Mouse (Mus musculus): Measurements from ENCODE around the gene Ttc9. TPM values are rescaled to one million over a fixed set of nuclear protein-coding genes. Genes with fewer than 3 reads are reported as not detected.
A peak's percentile ranks its signal among the peaks of the same experiment; 100 is the strongest.

The Ttc9 gene
- polyA plus RNA-seq, 1 experiment from 2014 or later, result 15.9 TPM

GRCm38 (mm10) chr12:81623377-81623776, 7.7 kb upstream of the Ttc9 start:
- no peak overlapping the region for H3K4me3 ChIP-seq (ENCODE audit: low read depth, low read length)
- H3K9ac ChIP-seq (replicated peaks; ENCODE audit: low read depth, low read length), result no peak overlapping the region
- H3K9me3 ChIP-seq (ENCODE audit: control insufficient read depth, low read length), result no peaks in the 10 kb centered on the region
- no peak for ATAC-seq (ENCODE audit: low read depth)
- H3K27ac ChIP-seq (ENCODE audit: low read depth, low read length), result no peak overlapping the region
- H3K27me3 ChIP-seq (ENCODE audit: control insufficient read depth, insufficient read depth, low read length), result no peaks in the 10 kb centered on the region
- no peaks in the 10 kb centered on the region for H3K36me3 ChIP-seq (ENCODE audit: control insufficient read depth, insufficient read depth, low read length)
- WGBS, result 72% methylated on average over 4 of the region's 4 CpGs
- no peak overlapping the region for H3K4me2 ChIP-seq (ENCODE audit: low read depth, low read length)
- H3K4me1 ChIP-seq (ENCODE audit: control insufficient read depth, insufficient read depth, low read length), result no peaks in the 10 kb centered on the region

DNA sequence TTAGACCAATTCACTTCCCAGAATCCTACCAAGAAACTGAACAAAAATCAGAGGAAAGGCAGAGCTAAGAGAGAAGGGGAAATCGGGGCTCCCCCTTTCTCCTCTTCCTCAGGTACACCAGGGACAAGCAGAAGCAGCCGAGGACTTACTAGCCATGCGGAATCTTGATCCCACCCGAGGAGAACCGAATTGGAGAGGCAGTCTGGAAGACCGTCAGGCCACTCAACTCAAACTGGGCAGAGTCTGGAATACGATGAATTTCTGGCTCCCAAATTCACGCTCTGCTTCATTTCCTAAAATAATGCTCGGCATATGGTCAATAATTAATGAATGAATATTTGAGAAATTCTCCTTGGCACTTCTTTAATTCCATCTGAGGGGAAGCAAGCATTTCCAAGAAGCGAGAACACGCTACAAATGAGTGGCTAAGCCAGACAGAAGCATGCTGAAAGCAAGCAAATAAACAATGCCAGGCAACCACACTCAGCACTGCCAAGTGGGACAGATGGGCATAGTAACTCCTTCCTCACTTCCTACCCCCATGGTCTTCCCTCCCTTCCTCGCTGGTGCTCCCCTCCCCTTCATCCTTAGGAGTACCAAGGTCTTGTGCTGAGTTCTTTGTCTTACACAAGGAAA, 4.7 kb upstream of the Ttc9 start:
- no peak overlapping the region for H3K27ac ChIP-seq (ENCODE audit: low read depth, low read length)
- no peak overlapping the region for H3K4me2 ChIP-seq (ENCODE audit: low read depth, low read length)
- H3K9ac ChIP-seq (replicated peaks; ENCODE audit: low read depth, low read length), result no peak overlapping the region
- WGBS, result 79% methylated on average over 12 of the region's 12 CpGs
- H3K9me3 ChIP-seq (ENCODE audit: control insufficient read depth, low read length), result no peaks in the 10 kb centered on the region
- no peaks in the 10 kb centered on the region for H3K27me3 ChIP-seq (ENCODE audit: control insufficient read depth, insufficient read depth, low read length)
- no peaks in the 10 kb centered on the region for H3K36me3 ChIP-seq (ENCODE audit: control insufficient read depth, insufficient read depth, low read length)
- H3K4me3 ChIP-seq (ENCODE audit: low read depth, low read length), result no peak overlapping the region
- H3K4me1 ChIP-seq (ENCODE audit: control insufficient read depth, insufficient read depth, low read length), result 0 out of 2 replicates have a peak, but pooled peaks cover 4% of the 10 kb centered on the region
- ATAC-seq (ENCODE audit: low read depth), result no peak

DNA sequence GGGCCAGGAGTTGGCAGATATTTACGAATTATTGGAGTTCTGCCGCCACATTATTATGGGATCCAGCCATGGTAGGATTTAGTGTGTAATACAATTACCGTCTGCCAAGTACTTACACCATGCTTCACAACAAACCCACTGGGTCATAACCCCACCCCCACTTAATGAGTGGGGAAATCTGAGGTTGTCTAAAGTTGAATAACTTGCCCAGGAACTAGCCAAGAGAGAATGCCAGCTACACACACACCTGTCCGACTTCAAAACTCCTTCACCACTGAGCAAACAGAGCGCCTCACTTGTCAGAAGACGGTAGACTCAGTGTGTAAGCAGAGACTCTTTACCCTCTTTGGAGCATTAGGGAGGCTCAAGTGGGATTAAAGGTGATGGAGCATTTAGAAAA, 3.6 kb upstream of the Ttc9 start:
- Histone ChIP-seq H3K9ac (replicated peaks; ENCODE audit: low read depth, low read length) (no peak overlapping the region), H3K4me2 (ENCODE audit: low read depth, low read length) (no peak overlapping the region), H3K27ac (ENCODE audit: low read depth, low read length) (no peak overlapping the region), H3K9me3 (ENCODE audit: control insufficient read depth, low read length) (no peaks in the 10 kb centered on the region), H3K4me3 (ENCODE audit: low read depth, low read length) (no peak overlapping the region), H3K36me3 (ENCODE audit: control insufficient read depth, insufficient read depth, low read length) (no peaks in the 10 kb centered on the region), H3K27me3 (ENCODE audit: control insufficient read depth, insufficient read depth, low read length) (no peaks in the 10 kb centered on the region), H3K4me1 (ENCODE audit: control insufficient read depth, insufficient read depth, low read length) (0 out of 2 replicates have a peak, but pooled peaks cover 8% of the 10 kb centered on the region)
- ATAC-seq (ENCODE audit: low read depth), result no peak
- WGBS, result 88% methylated on average over 6 of the region's 6 CpGs

GRCm38 (mm10) chr12:81628091-81628490, 3.0 kb upstream of the Ttc9 start:
- Histone ChIP-seq H3K9me3 (ENCODE audit: control insufficient read depth, low read length) (no peaks in the 10 kb centered on the region), H3K4me3 (ENCODE audit: low read depth, low read length) (no peak overlapping the region), H3K36me3 (ENCODE audit: control insufficient read depth, insufficient read depth, low read length) (no peaks in the 10 kb centered on the region), H3K9ac (replicated peaks; ENCODE audit: low read depth, low read length) (no peak overlapping the region), H3K4me1 (ENCODE audit: control insufficient read depth, insufficient read depth, low read length) (0 out of 2 replicates have a peak, but pooled peaks cover 13% of the 10 kb centered on the region), H3K4me2 (ENCODE audit: low read depth, low read length) (no peak overlapping the region), H3K27ac (ENCODE audit: low read depth, low read length) (no peak overlapping the region), H3K27me3 (ENCODE audit: control insufficient read depth, insufficient read depth, low read length) (no peaks in the 10 kb centered on the region)
- no peak for ATAC-seq (ENCODE audit: low read depth)
- 87% methylated on average over 4 of the region's 4 CpGs for WGBS

DNA sequence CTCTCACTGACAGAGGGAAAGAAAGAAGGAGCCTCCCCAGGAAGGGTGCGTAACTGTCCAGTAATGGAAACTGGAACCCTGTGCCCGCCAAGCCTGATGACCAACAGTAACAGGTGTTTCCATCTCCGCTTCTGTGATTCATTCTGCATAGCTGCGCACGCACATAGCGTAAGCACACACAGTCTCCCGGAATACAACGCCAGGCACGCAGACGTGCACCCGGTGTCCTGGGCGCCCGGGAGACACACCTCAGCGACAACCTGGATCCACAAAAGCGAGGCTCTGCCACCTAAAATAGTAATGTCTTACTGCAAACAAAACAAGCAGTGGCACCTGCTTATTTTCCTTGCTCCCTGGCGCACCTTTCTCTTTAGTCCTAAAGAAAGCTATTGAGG, 532 bp upstream of the Ttc9 start:
- Histone ChIP-seq H3K27ac (ENCODE audit: low read depth, low read length) (peak overlapping the region; percentile 88), H3K27me3 (ENCODE audit: control insufficient read depth, insufficient read depth, low read length) (no peaks in the 10 kb centered on the region), H3K4me3 (ENCODE audit: low read depth, low read length) (peak overlapping the region; percentile 60), H3K36me3 (ENCODE audit: control insufficient read depth, insufficient read depth, low read length) (no peaks in the 10 kb centered on the region), H3K9ac (replicated peaks; ENCODE audit: low read depth, low read length) (peak overlapping the region; percentile 80), H3K4me1 (ENCODE audit: control insufficient read depth, insufficient read depth, low read length) (0 out of 2 replicates have a peak, but pooled peaks cover 13% of the 10 kb centered on the region), H3K9me3 (ENCODE audit: control insufficient read depth, low read length) (no peaks in the 10 kb centered on the region), H3K4me2 (ENCODE audit: low read depth, low read length) (peak overlapping the region; percentile 82)
- WGBS, result 2% methylated on average over 16 of the region's 16 CpGs
- peak; percentile 82 for ATAC-seq (ENCODE audit: low read depth)

DNA sequence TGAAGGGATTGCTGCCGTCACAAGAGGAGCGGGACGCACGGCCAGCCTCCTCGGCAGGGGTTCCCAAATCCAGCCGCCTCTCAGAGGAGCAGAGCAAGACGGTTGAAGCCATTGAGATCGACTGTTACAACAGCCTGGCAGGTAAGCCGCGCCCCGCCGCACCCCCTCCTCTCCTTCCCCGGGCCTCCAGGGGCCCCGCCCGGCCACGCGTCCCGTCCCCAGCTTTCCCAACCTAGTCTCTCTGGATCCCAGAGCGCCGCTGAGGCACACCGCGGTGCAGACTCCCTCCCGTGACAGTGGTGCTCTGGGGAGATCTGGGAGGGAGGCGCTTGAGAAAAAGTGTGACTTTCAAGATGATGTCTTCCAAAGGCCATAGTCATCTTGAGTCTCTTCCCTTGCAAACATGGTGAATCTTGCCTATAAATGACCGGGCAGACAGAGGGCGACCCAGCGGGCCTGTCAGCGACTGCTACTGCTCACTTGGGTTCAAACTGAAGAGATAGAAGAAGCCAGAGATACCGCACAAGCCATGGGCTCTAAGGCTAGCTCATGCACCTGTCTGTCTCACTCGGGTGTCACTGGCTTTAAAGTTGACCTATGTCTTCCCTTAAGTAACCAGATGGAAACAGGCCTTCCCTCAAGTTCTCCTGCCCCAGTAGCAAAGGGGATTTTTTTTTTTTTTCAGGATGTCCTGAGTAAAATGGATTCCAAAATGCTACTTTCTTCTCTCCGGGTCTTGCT, 782 bp downstream of the Ttc9 start:
- Histone ChIP-seq H3K27ac (ENCODE audit: low read depth, low read length) (peak overlapping the region; percentile 88), H3K36me3 (ENCODE audit: control insufficient read depth, insufficient read depth, low read length) (no peaks in the 10 kb centered on the region), H3K4me3 (ENCODE audit: low read depth, low read length) (peak overlapping the region; percentile 60), H3K9ac (replicated peaks; ENCODE audit: low read depth, low read length) (peak overlapping the region; percentile 80), H3K9me3 (ENCODE audit: control insufficient read depth, low read length) (no peaks in the 10 kb centered on the region), H3K27me3 (ENCODE audit: control insufficient read depth, insufficient read depth, low read length) (no peaks in the 10 kb centered on the region), H3K4me2 (ENCODE audit: low read depth, low read length) (peak overlapping the region; percentile 82), H3K4me1 (ENCODE audit: control insufficient read depth, insufficient read depth, low read length) (0 out of 2 replicates have a peak, but pooled peaks cover 13% of the 10 kb centered on the region)
- ATAC-seq (ENCODE audit: low read depth), result peak; percentile 47
- WGBS, result under 1% methylated on average over 31 of the region's 31 CpGs

GRCm38 (mm10) chr12:81633246-81633645, 2.2 kb downstream of the Ttc9 start:
- Histone ChIP-seq H3K4me1 (ENCODE audit: control insufficient read depth, insufficient read depth, low read length) (0 out of 2 replicates have a peak, but pooled peaks cover 13% of the 10 kb centered on the region), H3K9me3 (ENCODE audit: control insufficient read depth, low read length) (no peaks in the 10 kb centered on the region), H3K27me3 (ENCODE audit: control insufficient read depth, insufficient read depth, low read length) (no peaks in the 10 kb centered on the region), H3K4me2 (ENCODE audit: low read depth, low read length) (peak overlapping the region; percentile 82), H3K9ac (replicated peaks; ENCODE audit: low read depth, low read length) (no peak overlapping the region), H3K4me3 (ENCODE audit: low read depth, low read length) (no peak overlapping the region), H3K36me3 (ENCODE audit: control insufficient read depth, insufficient read depth, low read length) (no peaks in the 10 kb centered on the region), H3K27ac (ENCODE audit: low read depth, low read length) (no peak overlapping the region)
- WGBS, result 85% methylated on average over 2 of the region's 2 CpGs
- no peak for ATAC-seq (ENCODE audit: low read depth)

DNA sequence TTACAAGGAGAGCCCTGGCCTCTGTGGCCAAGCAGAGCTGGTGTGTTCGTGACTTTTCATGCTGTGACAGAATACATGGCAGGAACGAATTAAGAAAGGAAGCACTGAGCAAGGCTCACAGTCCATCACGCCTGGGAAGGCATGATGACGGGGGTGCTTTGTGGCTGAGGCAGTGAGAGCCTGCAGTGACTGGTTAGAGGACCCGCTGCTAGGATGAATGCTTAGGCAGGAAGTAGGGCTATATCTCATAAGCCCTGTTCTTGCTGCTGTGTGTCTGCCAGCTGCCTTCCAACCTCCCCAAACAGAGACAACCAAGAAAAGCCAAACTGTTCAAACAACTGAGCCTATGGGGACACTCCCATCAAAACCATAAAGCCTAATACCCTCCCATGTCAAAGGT, 9.6 kb downstream of the Ttc9 start:
- WGBS, result 52% methylated on average over 5 of the region's 5 CpGs

DNA sequence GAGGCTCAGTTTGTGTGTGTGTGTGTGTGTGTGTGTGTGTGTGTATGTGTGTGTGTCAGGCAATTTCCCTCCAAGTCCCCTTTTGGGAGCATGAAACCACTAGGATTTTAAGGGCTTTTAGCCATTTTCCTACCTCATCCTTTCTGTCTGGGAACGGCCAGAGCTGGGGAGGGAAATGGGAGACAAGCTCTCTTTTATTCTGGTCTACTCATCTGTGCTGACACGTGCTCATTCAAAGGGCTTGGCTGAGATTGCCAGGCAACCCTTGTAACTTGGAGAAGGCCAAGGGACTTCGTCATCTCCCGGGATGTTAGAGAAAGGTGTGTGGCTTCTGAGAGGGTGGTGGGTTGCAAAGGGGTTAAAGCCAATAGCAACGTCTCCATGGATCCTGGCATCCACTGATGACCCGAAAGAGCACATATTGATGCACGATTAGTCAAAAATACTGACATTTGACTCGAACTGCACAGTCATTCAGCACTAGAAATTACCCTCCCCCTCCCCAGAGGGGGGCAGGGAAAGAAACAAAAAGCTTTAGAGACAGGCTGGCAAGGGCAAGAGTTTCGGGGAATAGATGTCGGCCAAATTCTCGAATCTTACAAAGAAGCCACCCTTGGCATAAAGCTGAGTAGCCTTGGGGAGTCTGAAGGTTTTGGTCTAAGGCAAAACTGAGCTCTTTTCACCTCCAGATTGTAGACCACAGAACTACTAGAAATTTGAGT, 11.5 kb downstream of the Ttc9 start:
- Histone ChIP-seq H3K4me2 (ENCODE audit: low read depth, low read length) (no peak overlapping the region), H3K4me3 (ENCODE audit: low read depth, low read length) (no peak overlapping the region), H3K9me3 (ENCODE audit: control insufficient read depth, low read length) (no peaks in the 10 kb centered on the region), H3K27ac (ENCODE audit: low read depth, low read length) (no peak overlapping the region), H3K36me3 (ENCODE audit: control insufficient read depth, insufficient read depth, low read length) (no peaks in the 10 kb centered on the region), H3K9ac (replicated peaks; ENCODE audit: low read depth, low read length) (no peak overlapping the region), H3K27me3 (ENCODE audit: control insufficient read depth, insufficient read depth, low read length) (no peaks in the 10 kb centered on the region), H3K4me1 (ENCODE audit: control insufficient read depth, insufficient read depth, low read length) (no peaks in the 10 kb centered on the region)
- 33% methylated on average over 11 of the region's 11 CpGs for WGBS
- peak; percentile 56; the same call in 1 of the 2 replicates for ATAC-seq (ENCODE audit: low read depth)

More for the DNA sequence above, 9.6 kb downstream of the Ttc9 start:
- no peaks in the 10 kb centered on the region for H3K36me3 ChIP-seq (ENCODE audit: control insufficient read depth, insufficient read depth, low read length)
- H3K4me1 ChIP-seq (ENCODE audit: control insufficient read depth, insufficient read depth, low read length), result no peaks in the 10 kb centered on the region
- ATAC-seq (ENCODE audit: low read depth), result no peak
- no peak overlapping the region for H3K4me2 ChIP-seq (ENCODE audit: low read depth, low read length)
- no peak overlapping the region for H3K4me3 ChIP-seq (ENCODE audit: low read depth, low read length)
- H3K9ac ChIP-seq (replicated peaks; ENCODE audit: low read depth, low read length), result no peak overlapping the region
- no peaks in the 10 kb centered on the region for H3K9me3 ChIP-seq (ENCODE audit: control insufficient read depth, low read length)
- H3K27me3 ChIP-seq (ENCODE audit: control insufficient read depth, insufficient read depth, low read length), result no peaks in the 10 kb centered on the region
- no peak overlapping the region for H3K27ac ChIP-seq (ENCODE audit: low read depth, low read length)
